Mouse (Mus musculus) liver, embryonic 15.5 days (tissue): ENCODE measurements around the gene Hsbp1. TPM values are rescaled to one million over a fixed set of nuclear protein-coding genes. Genes with fewer than 3 reads are reported as not detected.
A peak's percentile ranks its signal among the peaks of the same experiment; 100 is the strongest.

ENCODE experiments used
- ATAC-seq: fragments of 200-750 bp; cut with Nextera tagmentation; 2 replicates; pipeline ENCODE4 v1.8.0; 2017; ENCODE audit warnings: moderate number of reproducible peaks, mild to moderate bottlenecking, moderate library complexity; ENCODE audit not compliant: insufficient read depth
- H3K27ac ChIP-seq: fragments of 300-500 bp; sonication (generic); replicated peaks from 2 replicates; pipeline ENCODE4 v1.5.1; 2015; ENCODE audit warnings: mild to moderate bottlenecking, inconsistent platforms
- H3K27me3 ChIP-seq: fragments of 300-500 bp; sonication (generic); 2 replicates; pipeline ENCODE4 v1.6.1; 2015; ENCODE audit warnings: mild to moderate bottlenecking, inconsistent platforms
- H3K36me3 ChIP-seq: fragments of 300-500 bp; sonication (generic); replicated peaks from 2 replicates; pipeline ENCODE4 v1.6.1; 2015; ENCODE audit warnings: moderate library complexity, mild to moderate bottlenecking, inconsistent platforms
- H3K4me1 ChIP-seq: fragments of 300-500 bp; sonication (generic); replicated peaks from 2 replicates; pipeline ENCODE4 v1.6.1; 2015; ENCODE audit warnings: inconsistent platforms
- H3K4me2 ChIP-seq: fragments of 300-500 bp; sonication (generic); 2 replicates; pipeline ENCODE4 v1.6.1; 2015; ENCODE audit warnings: moderate library complexity, mild to moderate bottlenecking, inconsistent platforms
- H3K4me3 ChIP-seq: fragments of 300-500 bp; sonication (generic); replicated peaks from 2 replicates; pipeline ENCODE4 v1.5.1; 2015; ENCODE audit warnings: mild to moderate bottlenecking, inconsistent platforms
- H3K9ac ChIP-seq: fragments of 300-500 bp; sonication (generic); 2 replicates; pipeline ENCODE4 v1.6.1; 2015; ENCODE audit warnings: moderate library complexity, mild to moderate bottlenecking, inconsistent platforms
- H3K9me3 ChIP-seq: fragments of 300-500 bp; sonication (generic); replicated peaks from 2 replicates; pipeline ENCODE4 v1.6.1; 2016; ENCODE audit warnings: inconsistent platforms
- WGBS: fragments of 180-500 bp; shearing (Covaris S2); methylation state at CpG from one replicate; pipeline ENCODE4 v1.1.7; 2015; ENCODE audit warnings: mixed read lengths; ENCODE audit not compliant: insufficient replicate concordance; 5-methylcytosine and 5-hydroxymethylcytosine counted together
- polyA plus RNA-seq: library from polyadenylated mRNA; unstranded; fragments of >200 nt; fragmentation: Nextera tagmentation; extraction: Ambion mirVana; gene quantifications from 2 replicates; pipeline ENCODE4 v1.2.1, GENCODE M21; 2015

Hsbp1 gene
- polyA plus RNA-seq, 1 experiment from 2014 or later, result 82.2 TPM

DNA sequence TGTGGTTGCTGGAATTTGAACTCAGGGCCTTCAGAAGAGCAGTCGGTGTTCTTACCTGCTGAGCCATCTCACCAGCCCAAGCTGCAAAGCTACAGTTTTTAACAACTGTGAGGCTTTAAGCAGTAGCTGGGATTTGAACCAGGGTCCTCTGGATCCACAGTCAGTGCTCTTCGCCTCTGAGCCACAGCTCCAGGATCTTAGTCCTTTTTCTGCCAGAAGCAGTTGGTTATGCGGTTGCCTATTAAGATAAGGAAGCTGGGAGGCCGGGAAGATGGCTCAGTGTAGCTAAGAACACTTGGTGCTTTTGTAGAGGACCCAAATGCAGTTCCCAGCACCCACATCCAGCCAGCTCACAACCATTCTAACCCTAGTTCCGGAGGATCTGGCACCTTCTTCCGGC is 42.7 kb downstream of the Hsbp1 start:
- no peak overlapping the region for H3K27ac ChIP-seq
- H3K4me1 ChIP-seq, result no peaks in the 10 kb centered on the region
- H3K36me3 ChIP-seq, result no peaks in the 10 kb centered on the region
- H3K27me3 ChIP-seq, result no peaks in the 10 kb centered on the region
- no peak overlapping the region for H3K4me3 ChIP-seq
- 51% methylated on average over 6 of the region's 6 CpGs for WGBS
- no peaks in the 10 kb centered on the region for H3K9me3 ChIP-seq
- no peak overlapping the region for H3K4me2 ChIP-seq
- H3K9ac ChIP-seq, result no peak overlapping the region
- no peak for ATAC-seq

DNA sequence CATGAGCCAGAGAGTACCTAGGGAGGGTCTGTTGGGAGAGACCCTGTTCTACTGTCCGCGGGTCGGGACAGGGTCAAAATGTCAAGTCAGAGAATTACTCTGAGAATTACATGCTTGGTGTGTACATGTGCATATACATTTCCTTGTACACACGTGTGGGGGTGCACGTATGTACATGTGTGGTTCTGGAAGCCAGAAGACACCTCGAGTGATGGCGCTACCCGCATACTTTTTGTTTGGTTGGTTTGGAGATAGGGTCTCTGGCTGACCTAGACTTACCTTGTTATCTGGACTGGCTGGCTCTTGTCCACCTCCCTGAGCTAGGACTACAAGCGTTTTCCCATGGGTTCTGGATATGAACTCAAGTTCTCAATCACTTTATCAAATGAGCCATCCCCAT is 49.8 kb downstream of the Hsbp1 start:
- Histone ChIP-seq H3K9ac (peak overlapping the region; percentile 50; the same call in 1 of the 2 replicates), H3K4me2 (peak overlapping the region; percentile 97), H3K4me3 (peak overlapping the region; percentile 74), H3K9me3 (no peaks in the 10 kb centered on the region), H3K36me3 (no peaks in the 10 kb centered on the region), H3K27ac (no peak overlapping the region), H3K4me1 (peaks cover 33% of the 10 kb centered on the region), H3K27me3 (no peaks in the 10 kb centered on the region)
- 66% methylated on average over 9 of the region's 9 CpGs for WGBS
- ATAC-seq, result no peak

DNA sequence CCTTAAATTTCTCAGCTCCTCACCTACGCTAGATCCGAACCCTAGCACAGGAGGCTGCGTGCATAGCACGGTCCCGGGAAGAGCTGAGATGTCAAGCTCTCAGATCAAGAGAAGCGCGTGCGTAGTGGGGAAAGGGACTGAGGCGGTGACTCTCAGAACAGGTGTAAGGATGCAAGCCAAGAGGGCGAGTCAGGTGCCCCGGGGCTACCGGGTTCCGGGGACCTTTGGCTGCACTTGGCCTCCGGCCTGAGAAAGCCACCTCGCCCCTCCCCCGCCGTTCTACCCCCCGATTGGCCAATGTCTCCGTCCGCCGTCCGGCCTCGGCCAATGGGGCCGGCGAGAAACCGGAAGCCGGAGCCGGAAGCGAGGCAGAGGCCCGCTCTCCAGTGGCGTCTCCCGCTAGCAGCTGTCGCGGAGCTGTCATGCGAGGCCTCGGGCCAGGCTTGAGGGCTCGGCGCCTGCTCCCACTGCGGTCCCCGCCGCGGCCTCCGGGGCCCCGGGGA is 50.3 kb downstream of the Hsbp1 start, which contains the start of gene Mlycd:
Gene Mlycd, plus strand, starts transcription at position 355 of the 503 bp plus-strand sequence.
- no peaks in the 10 kb centered on the region for H3K27me3 ChIP-seq
- no peaks in the 10 kb centered on the region for H3K36me3 ChIP-seq
- H3K27ac ChIP-seq, result peak within 1 kb of the TSS; percentile 69
- peak; percentile 88 for ATAC-seq
- 2% methylated on average over 44 of the region's 44 CpGs for WGBS
- peak within 1 kb of the TSS; percentile 71 for H3K9ac ChIP-seq
- peak within 1 kb of the TSS; percentile 74 for H3K4me3 ChIP-seq
- peaks cover 35% of the 10 kb centered on the region for H3K4me1 ChIP-seq
- H3K4me2 ChIP-seq, result peak within 1 kb of the TSS; percentile 97
- H3K9me3 ChIP-seq, result no peaks in the 10 kb centered on the region

DNA sequence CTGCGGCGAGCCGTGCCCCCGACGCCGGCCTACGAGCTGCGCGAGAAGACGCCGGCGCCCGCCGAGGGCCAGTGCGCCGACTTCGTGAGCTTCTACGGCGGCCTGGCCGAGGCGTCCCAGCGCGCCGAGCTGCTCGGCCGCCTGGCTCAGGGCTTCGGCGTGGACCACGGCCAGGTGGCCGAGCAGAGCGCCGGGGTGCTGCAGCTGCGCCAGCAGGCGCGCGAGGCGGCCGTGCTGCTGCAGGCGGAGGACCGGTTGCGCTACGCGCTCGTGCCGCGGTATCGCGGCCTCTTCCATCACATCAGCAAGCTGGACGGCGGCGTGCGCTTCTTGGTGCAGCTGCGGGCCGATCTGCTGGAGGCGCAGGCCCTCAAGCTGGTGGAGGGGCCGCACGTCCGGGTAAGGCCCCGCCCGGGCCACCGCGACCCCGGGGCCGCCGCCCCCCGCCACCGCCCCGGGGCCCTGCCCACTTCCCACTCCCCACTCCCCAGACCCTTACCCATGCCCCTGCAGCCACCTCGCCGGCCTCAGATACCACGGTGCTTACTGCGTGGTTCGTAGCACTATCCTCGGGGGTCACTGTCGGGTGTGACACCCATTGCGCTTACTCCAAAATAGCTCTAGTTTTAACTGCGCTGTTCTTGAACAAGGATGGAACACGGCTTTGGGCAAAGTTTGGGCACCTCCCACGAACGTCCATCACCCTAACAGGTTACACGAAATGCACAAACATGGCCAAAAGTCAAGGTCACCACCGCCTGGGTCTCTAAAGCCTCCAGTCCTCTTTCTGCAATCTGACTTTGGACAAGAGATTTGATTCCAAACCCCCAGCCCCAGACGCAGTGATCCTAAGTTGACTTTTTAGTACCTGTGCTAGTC is 51.0 kb downstream of the Hsbp1 start:
- H3K27ac ChIP-seq, result peak overlapping the region; percentile 69

More for the DNA sequence above, 51.0 kb downstream of the Hsbp1 start:
- H3K4me1 ChIP-seq, result peaks cover 35% of the 10 kb centered on the region
- no peaks in the 10 kb centered on the region for H3K27me3 ChIP-seq
- peak overlapping the region; percentile 74 for H3K4me3 ChIP-seq
- H3K4me2 ChIP-seq, result peak overlapping the region; percentile 97
- H3K9me3 ChIP-seq, result no peaks in the 10 kb centered on the region
- peak overlapping the region; percentile 71 for H3K9ac ChIP-seq
- no peaks in the 10 kb centered on the region for H3K36me3 ChIP-seq
- ATAC-seq, result peak; percentile 45
- WGBS, result 4% methylated on average over 83 of the region's 83 CpGs

Other genes with a start within 250 kb of the Hsbp1 start
- gene Mlycd, start 50.4 kb downstream of the Hsbp1 start, polyA plus RNA-seq, result 11.5 and 12.4 TPM in 2 replicates
- 41.2 and 49.7 TPM in 2 replicates for gene Osgin1, start 89.6 kb downstream of the Hsbp1 start, polyA plus RNA-seq
- gene Necab2, start 102.2 kb downstream of the Hsbp1 start, polyA plus RNA-seq, result not detected in 2 replicates
- not detected in 2 replicates for gene Slc38a8, start 157.2 kb downstream of the Hsbp1 start, polyA plus RNA-seq
- gene Mbtps1, start 214.2 kb downstream of the Hsbp1 start, polyA plus RNA-seq, result 24.7 and 26.3 TPM in 2 replicates
- 16.5 and 18.1 TPM in 2 replicates for gene Hsdl1, start 230.7 kb downstream of the Hsbp1 start, polyA plus RNA-seq
- 0.05 and 0.08 TPM in 2 replicates for gene Dnaaf1, start 230.7 kb downstream of the Hsbp1 start, polyA plus RNA-seq